Mouse (Mus musculus): Measurements from ENCODE around the gene Ms4a3. TPM values are rescaled to one million over a fixed set of nuclear protein-coding genes. Genes with fewer than 3 reads are reported as not detected.

Gene Ms4a3
- polyA plus RNA-seq, 1 experiment, result not detected

GRCm38 (mm10) chr19:11613776-11614443 lies 26.7 kb downstream of the Ms4a3 start:
- Histone ChIP-seq H3K4me1 (ENCODE audit: control insufficient read depth, insufficient read depth, low read length) (no peaks in the 10 kb centered on the region), H3K36me3 (ENCODE audit: control insufficient read depth, insufficient read depth, low read length) (no peaks in the 10 kb centered on the region), H3K4me3 (ENCODE audit: control insufficient read depth, low read depth, low read length) (no peak overlapping the region), H3K27me3 (ENCODE audit: control insufficient read depth, insufficient read depth, low read length) (no peaks in the 10 kb centered on the region), H3K27ac (ENCODE audit: control insufficient read depth, insufficient read depth, low read depth, low read length) (no peak overlapping the region)
- no peak for TF ChIP-seq POLR2A (IDR thresholded peaks at IDR 0.05; ENCODE audit: control insufficient read depth, low read depth, low read length)
- TF ChIP-seq CTCF (IDR thresholded peaks at IDR 0.05; ENCODE audit: control insufficient read depth, insufficient read depth, insufficient replicate concordance, low read depth, low read length), result no peak

GRCm38 (mm10) chr19:11613084-11613483 lies 27.6 kb downstream of the Ms4a3 start:
- no peaks in the 10 kb centered on the region for H3K4me1 ChIP-seq (ENCODE audit: control insufficient read depth, insufficient read depth, low read length)
- no peak overlapping the region for H3K27ac ChIP-seq (ENCODE audit: control insufficient read depth, insufficient read depth, low read depth, low read length)
- TF ChIP-seq CTCF (IDR thresholded peaks at IDR 0.05; ENCODE audit: control insufficient read depth, insufficient read depth, insufficient replicate concordance, low read depth, low read length) (no peak), POLR2A (IDR thresholded peaks at IDR 0.05; ENCODE audit: control insufficient read depth, low read depth, low read length) (no peak)
- H3K4me3 ChIP-seq (ENCODE audit: control insufficient read depth, low read depth, low read length), result no peak overlapping the region
- H3K36me3 ChIP-seq (ENCODE audit: control insufficient read depth, insufficient read depth, low read length), result no peaks in the 10 kb centered on the region
- no peaks in the 10 kb centered on the region for H3K27me3 ChIP-seq (ENCODE audit: control insufficient read depth, insufficient read depth, low read length)

- Histone ChIP-seq H3K27ac (ENCODE audit: control insufficient read depth, insufficient read depth, low read depth, low read length) (no peak overlapping the region), H3K4me1 (ENCODE audit: control insufficient read depth, insufficient read depth, low read length) (no peaks in the 10 kb centered on the region), H3K4me3 (ENCODE audit: control insufficient read depth, low read depth, low read length) (no peak overlapping the region), H3K27me3 (ENCODE audit: control insufficient read depth, insufficient read depth, low read length) (no peaks in the 10 kb centered on the region), H3K36me3 (ENCODE audit: control insufficient read depth, insufficient read depth, low read length) (no peaks in the 10 kb centered on the region)
- TF ChIP-seq POLR2A (IDR thresholded peaks at IDR 0.05; ENCODE audit: control insufficient read depth, low read depth, low read length) (no peak), CTCF (IDR thresholded peaks at IDR 0.05; ENCODE audit: control insufficient read depth, insufficient read depth, insufficient replicate concordance, low read depth, low read length) (no peak)
Observed at GRCm38 (mm10) chr19:11612293-11612692, 28.4 kb downstream of the Ms4a3 start.

- Histone ChIP-seq H3K36me3 (ENCODE audit: control insufficient read depth, insufficient read depth, low read length) (no peaks in the 10 kb centered on the region), H3K4me3 (ENCODE audit: control insufficient read depth, low read depth, low read length) (no peak overlapping the region), H3K27me3 (ENCODE audit: control insufficient read depth, insufficient read depth, low read length) (no peaks in the 10 kb centered on the region), H3K4me1 (ENCODE audit: control insufficient read depth, insufficient read depth, low read length) (no peaks in the 10 kb centered on the region), H3K27ac (ENCODE audit: control insufficient read depth, insufficient read depth, low read depth, low read length) (no peak overlapping the region)
- TF ChIP-seq POLR2A (IDR thresholded peaks at IDR 0.05; ENCODE audit: control insufficient read depth, low read depth, low read length) (no peak), CTCF (IDR thresholded peaks at IDR 0.05; ENCODE audit: control insufficient read depth, insufficient read depth, insufficient replicate concordance, low read depth, low read length) (no peak)
Observed at GRCm38 (mm10) chr19:11611541-11611945, 29.1 kb downstream of the Ms4a3 start.

GRCm38 (mm10) chr19:11608172-11608571 lies 32.5 kb downstream of the Ms4a3 start:
- Histone ChIP-seq H3K4me1 (ENCODE audit: control insufficient read depth, insufficient read depth, low read length) (no peaks in the 10 kb centered on the region), H3K27ac (ENCODE audit: control insufficient read depth, insufficient read depth, low read depth, low read length) (no peak overlapping the region), H3K36me3 (ENCODE audit: control insufficient read depth, insufficient read depth, low read length) (no peaks in the 10 kb centered on the region), H3K4me3 (ENCODE audit: control insufficient read depth, low read depth, low read length) (no peak overlapping the region), H3K27me3 (ENCODE audit: control insufficient read depth, insufficient read depth, low read length) (no peaks in the 10 kb centered on the region)
- TF ChIP-seq POLR2A (IDR thresholded peaks at IDR 0.05; ENCODE audit: control insufficient read depth, low read depth, low read length) (no peak), CTCF (IDR thresholded peaks at IDR 0.05; ENCODE audit: control insufficient read depth, insufficient read depth, insufficient replicate concordance, low read depth, low read length) (peak; percentile 13; the same call in 1 of the 2 replicates)

GRCm38 (mm10) chr19:11604603-11605002 lies 36.0 kb downstream of the Ms4a3 start, which contains the start of gene Ms4a6d:
Ms4a6d (minus strand) TSS chr19:11604849.
- no peaks in the 10 kb centered on the region for H3K4me1 ChIP-seq (ENCODE audit: control insufficient read depth, insufficient read depth, low read length)

GRCm38 (mm10) chr19:11602026-11602425 lies 38.6 kb downstream of the Ms4a3 start:
- no peaks in the 10 kb centered on the region for H3K36me3 ChIP-seq (ENCODE audit: control insufficient read depth, insufficient read depth, low read length)
- H3K27ac ChIP-seq (ENCODE audit: control insufficient read depth, insufficient read depth, low read depth, low read length), result no peak overlapping the region
- no peaks in the 10 kb centered on the region for H3K4me1 ChIP-seq (ENCODE audit: control insufficient read depth, insufficient read depth, low read length)
- no peak for TF ChIP-seq POLR2A (IDR thresholded peaks at IDR 0.05; ENCODE audit: control insufficient read depth, low read depth, low read length)
- TF ChIP-seq CTCF (IDR thresholded peaks at IDR 0.05; ENCODE audit: control insufficient read depth, insufficient read depth, insufficient replicate concordance, low read depth, low read length), result no peak
- H3K4me3 ChIP-seq (ENCODE audit: control insufficient read depth, low read depth, low read length), result no peak overlapping the region
- no peaks in the 10 kb centered on the region for H3K27me3 ChIP-seq (ENCODE audit: control insufficient read depth, insufficient read depth, low read length)

More at GRCm38 (mm10) chr19:11604603-11605002, 36.0 kb downstream of the Ms4a3 start, which contains the start of gene Ms4a6d:
- no peak within 1 kb of the TSS for H3K4me3 ChIP-seq (ENCODE audit: control insufficient read depth, low read depth, low read length)
- H3K27ac ChIP-seq (ENCODE audit: control insufficient read depth, insufficient read depth, low read depth, low read length), result no peak within 1 kb of the TSS
- H3K36me3 ChIP-seq (ENCODE audit: control insufficient read depth, insufficient read depth, low read length), result no peaks in the 10 kb centered on the region
- TF ChIP-seq POLR2A (IDR thresholded peaks at IDR 0.05; ENCODE audit: control insufficient read depth, low read depth, low read length) (no peak), CTCF (IDR thresholded peaks at IDR 0.05; ENCODE audit: control insufficient read depth, insufficient read depth, insufficient replicate concordance, low read depth, low read length) (no peak)
- no peaks in the 10 kb centered on the region for H3K27me3 ChIP-seq (ENCODE audit: control insufficient read depth, insufficient read depth, low read length)

Measured in testis, adult 2 months (tissue).